Mouse (Mus musculus) myocyte (in vitro differentiated cells): ENCODE data around the gene Ndel1. TPM values are rescaled to one million over a fixed set of nuclear protein-coding genes. Genes with fewer than 3 reads are reported as not detected.
"Not testable (repeated sequence)": the region's sequence is repeated elsewhere in the genome, so short reads cannot be mapped to it uniquely, and the experiment has no call there.

Experiments used
- H3K27me3 ChIP-seq: one replicate; pipeline ENCODE4 v1.6.1; 2011; ENCODE audit not compliant: control insufficient read depth, insufficient read depth, insufficient read length
- H3K36me3 ChIP-seq: one replicate; pipeline ENCODE4 v1.6.1; 2011; ENCODE audit not compliant: control insufficient read depth, insufficient read depth
- H3K4me2 ChIP-seq: one replicate; pipeline ENCODE4 v1.6.1; 2011; ENCODE audit warnings: low read depth, control low read depth
- H3K4me3 ChIP-seq: one replicate; pipeline ENCODE4 v1.5.1; 2011; ENCODE audit warnings: mild to moderate bottlenecking, control low read depth, moderate library complexity
- H3K79me2 ChIP-seq: one replicate; pipeline ENCODE4 v1.6.1; 2011; ENCODE audit not compliant: control insufficient read depth, insufficient read depth
- H3ac ChIP-seq: one replicate; pipeline ENCODE4 v1.6.1; 2011; ENCODE audit not compliant: control insufficient read depth, insufficient read length
- CEBPB ChIP-seq: IDR thresholded peaks from 2 replicates; pipeline ENCODE4 v1.6.1; 2011; ENCODE audit warnings: mild to moderate bottlenecking, moderate library complexity; ENCODE audit not compliant: poor library complexity, insufficient read depth, severe bottlenecking
- E2F4 ChIP-seq: IDR thresholded peaks from one replicate; pipeline ENCODE4 v1.6.1; 2011; ENCODE audit warnings: mild to moderate bottlenecking, control low read depth, moderate library complexity; ENCODE audit not compliant: insufficient read depth
- MAX ChIP-seq: IDR thresholded peaks from one replicate; pipeline ENCODE4 v1.6.1; 2011; ENCODE audit warnings: low read depth, mild to moderate bottlenecking, control low read depth
- MYOD1 ChIP-seq, 3 experiments: IDR thresholded peaks; one replicate each; pipeline ENCODE4 v1.6.1; 2011; ENCODE audit warnings: control low read depth in 2 of 3, low read depth in 2 of 3, mild to moderate bottlenecking in 2 of 3, moderate library complexity in 1 of 3; ENCODE audit not compliant: insufficient read length in 2 of 3, control insufficient read depth in 1 of 3
- MYOG ChIP-seq, 3 experiments: IDR thresholded peaks; one replicate each; pipeline ENCODE4 v1.6.1; 2011; ENCODE audit warnings: control low read depth in 2 of 3, low read depth in 2 of 3, mild to moderate bottlenecking in 2 of 3; ENCODE audit not compliant: insufficient read length in 2 of 3, control insufficient read depth in 1 of 3, insufficient read depth in 1 of 3
- POLR2A ChIP-seq: IDR thresholded peaks from one replicate; pipeline ENCODE4 v1.6.1; 2011; ENCODE audit warnings: low read depth, mild to moderate bottlenecking, control low read depth, moderate library complexity; ENCODE audit not compliant: insufficient read length
- POLR2AphosphoS2 ChIP-seq: IDR thresholded peaks from one replicate; pipeline ENCODE4 v1.6.1; 2011; ENCODE audit warnings: low read depth, control low read depth; ENCODE audit not compliant: insufficient read length
- REST ChIP-seq: IDR thresholded peaks from one replicate; pipeline ENCODE4 v1.6.1; 2011; ENCODE audit warnings: mild to moderate bottlenecking, control low read depth, moderate library complexity; ENCODE audit not compliant: insufficient read depth, insufficient read length
- SRF ChIP-seq: IDR thresholded peaks from one replicate; pipeline ENCODE4 v1.6.1; 2011; ENCODE audit warnings: low read depth; ENCODE audit not compliant: control insufficient read depth, insufficient read length
- TCF12 ChIP-seq: IDR thresholded peaks from one replicate; pipeline ENCODE4 v1.6.1; 2011; ENCODE audit warnings: mild to moderate bottlenecking, control low read depth; ENCODE audit not compliant: poor library complexity, insufficient read depth, severe bottlenecking
- TCF3 ChIP-seq: IDR thresholded peaks from one replicate; pipeline ENCODE4 v1.6.1; 2011; ENCODE audit warnings: low read depth, control low read depth; ENCODE audit not compliant: insufficient read length
- USF1 ChIP-seq: IDR thresholded peaks from one replicate; pipeline ENCODE4 v1.6.1; 2011; ENCODE audit warnings: low read depth, mild to moderate bottlenecking, control low read depth, moderate library complexity
- polyA plus RNA-seq: library from polyadenylated mRNA; unstranded; fragments of >200 nt; fragmentation: generic; extraction: Trizol; gene quantifications from one replicate; pipeline ENCODE4 v1.2.1, GENCODE M21; 2012; ENCODE audit warnings: missing spikeins

Gene Ndel1
- polyA plus RNA-seq, 1 experiment = 36.7 TPM

DNA sequence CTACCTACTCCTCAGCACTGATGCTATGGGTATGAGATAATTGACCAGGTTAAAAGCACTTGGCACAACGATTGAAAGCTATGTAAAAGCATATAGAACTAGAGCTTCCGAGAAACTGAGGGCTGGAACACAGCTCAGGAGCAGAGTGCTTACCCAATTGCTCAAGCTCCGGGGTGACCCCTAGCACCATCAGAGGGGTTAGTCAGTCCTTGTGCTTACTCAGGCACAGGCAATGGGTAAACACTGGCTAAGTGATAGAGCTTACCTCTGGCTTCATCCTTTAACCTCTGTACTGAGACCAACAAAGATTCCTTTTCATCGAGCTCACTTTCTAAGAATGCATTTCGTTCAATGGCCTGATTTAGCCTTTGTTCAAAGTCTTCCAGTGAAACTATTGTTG, 32.1 kb downstream of the Ndel1 start:
- no peaks in the 10 kb centered on the region for H3K27me3 ChIP-seq
- TF ChIP-seq POLR2A (no peak), CEBPB (no peak), REST (no peak), MYOD1 (IDR thresholded peaks at IDR 0.05; ENCODE audit: control insufficient read depth in 1 of 3, insufficient read length in 2 of 3, low read depth in 2 of 3) (no peak), E2F4 (no peak), USF1 (no peak), TCF3 (no peak), MYOG (IDR thresholded peaks at IDR 0.05; ENCODE audit: control insufficient read depth in 1 of 3, insufficient read depth in 1 of 3, insufficient read length in 2 of 3, low read depth in 2 of 3) (no peak), TCF12 (no peak), POLR2AphosphoS2 (no peak), SRF (no peak), MAX (no peak)
- H3K36me3 ChIP-seq = peaks cover 56% of the 10 kb centered on the region
- no peak overlapping the region for H3K4me3 ChIP-seq
- H3K4me2 ChIP-seq = no peak overlapping the region
- no peak overlapping the region for H3ac ChIP-seq
- H3K79me2 ChIP-seq = peaks cover under 1% of the 10 kb centered on the region

DNA sequence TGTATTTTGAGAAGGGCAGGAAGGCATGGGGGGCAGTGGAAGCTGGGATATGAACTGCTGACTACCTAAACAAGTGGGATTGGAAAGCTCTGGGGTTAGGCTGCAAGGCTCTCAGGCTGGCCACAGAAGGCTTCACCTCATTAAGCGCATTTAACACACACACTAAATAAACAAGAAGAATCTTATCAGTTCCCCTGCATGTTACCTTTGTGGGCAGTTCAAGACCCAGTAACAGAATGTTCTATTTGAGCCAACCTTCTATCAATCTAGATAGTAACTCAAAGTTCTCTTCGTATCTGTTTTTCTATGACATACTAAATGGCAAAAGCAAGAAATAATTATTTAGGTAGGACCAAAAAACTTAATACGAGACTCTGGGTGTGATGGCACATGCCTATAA, 36.6 kb downstream of the Ndel1 start:
- TF ChIP-seq POLR2A = no peak
- TF ChIP-seq REST = no peak
- TF ChIP-seq SRF = no peak
- no peak for TF ChIP-seq CEBPB
- no peak for TF ChIP-seq MAX
- no peak for TF ChIP-seq MYOD1 (IDR thresholded peaks at IDR 0.05; ENCODE audit: control insufficient read depth in 1 of 3, insufficient read length in 2 of 3, low read depth in 2 of 3)
- no peak for TF ChIP-seq TCF12
- TF ChIP-seq E2F4 = no peak
- no peak for TF ChIP-seq MYOG (IDR thresholded peaks at IDR 0.05; ENCODE audit: control insufficient read depth in 1 of 3, insufficient read depth in 1 of 3, insufficient read length in 2 of 3, low read depth in 2 of 3)
- no peak for TF ChIP-seq USF1
- TF ChIP-seq POLR2AphosphoS2 = no peak
- no peak for TF ChIP-seq TCF3
- H3K4me3 ChIP-seq = no peak overlapping the region
- H3K4me2 ChIP-seq = no peak overlapping the region
- H3ac ChIP-seq = no peak overlapping the region
- no peaks in the 10 kb centered on the region for H3K79me2 ChIP-seq
- H3K36me3 ChIP-seq = peaks cover 64% of the 10 kb centered on the region
- no peaks in the 10 kb centered on the region for H3K27me3 ChIP-seq

DNA sequence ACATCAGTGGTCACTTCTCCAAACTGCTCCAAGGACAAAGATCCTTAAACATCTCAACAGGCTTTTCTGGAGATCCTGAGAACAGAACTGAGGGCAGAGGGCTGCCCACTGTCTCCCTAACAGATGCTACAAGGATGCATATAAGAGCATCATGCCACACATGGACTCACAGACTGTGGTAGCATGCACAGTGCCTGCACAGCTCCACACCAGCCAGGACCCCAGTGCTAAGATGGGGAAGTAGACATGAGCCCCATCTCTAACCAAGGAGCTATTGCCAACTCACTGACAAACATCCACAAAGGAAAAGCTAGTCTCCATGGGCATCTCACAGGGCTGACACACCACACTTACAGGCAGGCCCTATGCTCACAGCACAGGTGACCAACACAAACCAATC, 38.1 kb downstream of the Ndel1 start:
- Histone ChIP-seq H3K4me2 (no peak overlapping the region), H3K4me3 (no peak overlapping the region), H3ac (no peak overlapping the region), H3K79me2 (no peaks in the 10 kb centered on the region), H3K27me3 (no peaks in the 10 kb centered on the region), H3K36me3 (peaks cover 67% of the 10 kb centered on the region)
- TF ChIP-seq REST (no peak), CEBPB (no peak), TCF3 (no peak), POLR2AphosphoS2 (no peak), MYOD1 (IDR thresholded peaks at IDR 0.05; ENCODE audit: control insufficient read depth in 1 of 3, insufficient read length in 2 of 3, low read depth in 2 of 3) (no peak), MAX (no peak), TCF12 (no peak), E2F4 (no peak), POLR2A (no peak), MYOG (IDR thresholded peaks at IDR 0.05; ENCODE audit: control insufficient read depth in 1 of 3, insufficient read depth in 1 of 3, insufficient read length in 2 of 3, low read depth in 2 of 3) (no peak), USF1 (no peak), SRF (no peak)

DNA sequence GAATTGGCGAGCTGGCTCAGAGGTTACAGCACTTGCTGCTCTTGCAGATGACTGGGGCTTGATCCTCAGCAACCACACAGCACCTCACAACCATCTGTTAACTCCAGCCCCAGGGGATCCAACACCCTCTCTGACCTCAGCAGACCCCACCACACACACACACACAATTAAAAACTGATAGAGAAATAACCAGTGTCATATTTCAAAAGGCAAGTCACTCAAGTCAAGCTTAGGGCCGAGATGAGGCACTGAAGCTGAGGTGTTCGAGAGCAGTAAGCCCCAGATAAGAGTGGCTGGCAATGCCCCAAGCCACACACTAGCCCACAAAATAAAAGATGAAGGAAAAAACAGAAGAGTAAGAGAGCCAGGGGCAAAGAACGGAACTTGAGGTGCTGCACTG, 38.9 kb downstream of the Ndel1 start:
- no peak overlapping the region for H3K4me2 ChIP-seq
- no peak for TF ChIP-seq MYOG (IDR thresholded peaks at IDR 0.05; ENCODE audit: control insufficient read depth in 1 of 3, insufficient read depth in 1 of 3, insufficient read length in 2 of 3, low read depth in 2 of 3)
- TF ChIP-seq TCF12 = no peak
- no peak for TF ChIP-seq TCF3
- no peak for TF ChIP-seq REST
- TF ChIP-seq E2F4 = no peak
- TF ChIP-seq MAX = no peak
- no peak for TF ChIP-seq SRF
- TF ChIP-seq MYOD1 (IDR thresholded peaks at IDR 0.05; ENCODE audit: control insufficient read depth in 1 of 3, insufficient read length in 2 of 3, low read depth in 2 of 3) = no peak
- TF ChIP-seq CEBPB = no peak
- TF ChIP-seq USF1 = no peak
- no peak for TF ChIP-seq POLR2A
- no peak for TF ChIP-seq POLR2AphosphoS2
- no peaks in the 10 kb centered on the region for H3K27me3 ChIP-seq
- no peaks in the 10 kb centered on the region for H3K79me2 ChIP-seq
- H3K36me3 ChIP-seq = peaks cover 74% of the 10 kb centered on the region
- no peak overlapping the region for H3ac ChIP-seq
- no peak overlapping the region for H3K4me3 ChIP-seq

DNA sequence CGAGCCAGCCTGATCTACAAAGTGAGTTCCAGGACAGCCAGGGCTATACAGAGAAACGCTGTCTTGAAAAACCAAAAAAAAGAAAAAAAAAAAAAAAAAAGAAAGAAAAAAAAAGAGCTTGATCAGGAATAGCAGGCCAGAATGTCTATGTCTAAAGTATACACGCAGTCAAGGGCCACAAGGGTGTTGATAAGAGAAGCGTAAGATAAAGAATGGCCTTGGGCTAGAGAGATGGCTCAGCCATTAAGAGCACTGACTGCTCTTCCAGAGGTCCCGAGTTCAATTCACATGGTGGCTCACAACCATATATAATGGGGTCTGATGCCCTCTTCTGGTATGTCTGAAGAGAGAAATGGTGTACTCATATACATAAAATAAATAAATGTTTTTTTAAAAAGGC, 40.1 kb downstream of the Ndel1 start:
- H3K79me2 ChIP-seq, H3K4me3 ChIP-seq, H3K27me3 ChIP-seq, H3K4me2 ChIP-seq, H3ac ChIP-seq: not testable (repeated sequence)
- peaks cover 71% of the 10 kb centered on the region for H3K36me3 ChIP-seq
